Mouse (Mus musculus) lung, embryonic 15.5 days (tissue): ENCODE data around the gene Dlg5. TPM values are rescaled to one million over a fixed set of nuclear protein-coding genes. Genes with fewer than 3 reads are reported as not detected.
A peak's percentile ranks its signal among the peaks of the same experiment; 100 is the strongest.

Experiments used
- ATAC-seq: fragments of 200-750 bp; cut with Nextera tagmentation; 2 replicates; pipeline ENCODE4 v1.8.0; 2017; ENCODE audit warnings: moderate number of reproducible peaks, borderline replicate concordance; ENCODE audit not compliant: low FRiP score, low TSS enrichment; ENCODE audit errors: extremely low read depth
- H3K27ac ChIP-seq: fragments of 300-500 bp; sonication (generic); 2 replicates; pipeline ENCODE4 v1.5.1; 2015; ENCODE audit warnings: moderate library complexity, mild to moderate bottlenecking, inconsistent platforms
- H3K27me3 ChIP-seq: fragments of 300-500 bp; sonication (generic); 2 replicates; pipeline ENCODE4 v1.6.1; 2015; ENCODE audit warnings: inconsistent platforms
- H3K36me3 ChIP-seq: fragments of 300-500 bp; sonication (generic); 2 replicates; pipeline ENCODE4 v1.6.1; 2015; ENCODE audit warnings: inconsistent platforms
- H3K4me1 ChIP-seq: fragments of 300-500 bp; sonication (generic); 2 replicates; pipeline ENCODE4 v1.6.1; 2015; ENCODE audit warnings: inconsistent platforms
- H3K4me2 ChIP-seq: fragments of 300-500 bp; sonication (generic); 2 replicates; pipeline ENCODE4 v1.6.1; 2015; ENCODE audit warnings: inconsistent platforms, mild to moderate bottlenecking, moderate library complexity
- H3K4me3 ChIP-seq: fragments of 300-500 bp; sonication (generic); 2 replicates; pipeline ENCODE4 v1.5.1; 2015; ENCODE audit warnings: mild to moderate bottlenecking, inconsistent platforms
- H3K9ac ChIP-seq: fragments of 300-500 bp; sonication (generic); 2 replicates; pipeline ENCODE4 v1.6.1; 2015; ENCODE audit warnings: inconsistent platforms
- H3K9me3 ChIP-seq: fragments of 300-500 bp; sonication (generic); 2 replicates; pipeline ENCODE4 v1.6.1; 2016; ENCODE audit warnings: inconsistent platforms
- WGBS: fragments of 180-500 bp; shearing (Covaris S2); methylation state at CpG from one replicate; pipeline ENCODE4 v1.1.7; 2015; 5-methylcytosine and 5-hydroxymethylcytosine counted together
- polyA plus RNA-seq: library from polyadenylated mRNA; unstranded; fragments of >200 nt; fragmentation: Nextera tagmentation; extraction: Ambion mirVana; gene quantifications from 2 replicates; pipeline ENCODE4 v1.2.1, GENCODE M21; 2015

The Dlg5 gene
- polyA plus RNA-seq = 12.8 and 14.3 TPM in 2 replicates

DNA sequence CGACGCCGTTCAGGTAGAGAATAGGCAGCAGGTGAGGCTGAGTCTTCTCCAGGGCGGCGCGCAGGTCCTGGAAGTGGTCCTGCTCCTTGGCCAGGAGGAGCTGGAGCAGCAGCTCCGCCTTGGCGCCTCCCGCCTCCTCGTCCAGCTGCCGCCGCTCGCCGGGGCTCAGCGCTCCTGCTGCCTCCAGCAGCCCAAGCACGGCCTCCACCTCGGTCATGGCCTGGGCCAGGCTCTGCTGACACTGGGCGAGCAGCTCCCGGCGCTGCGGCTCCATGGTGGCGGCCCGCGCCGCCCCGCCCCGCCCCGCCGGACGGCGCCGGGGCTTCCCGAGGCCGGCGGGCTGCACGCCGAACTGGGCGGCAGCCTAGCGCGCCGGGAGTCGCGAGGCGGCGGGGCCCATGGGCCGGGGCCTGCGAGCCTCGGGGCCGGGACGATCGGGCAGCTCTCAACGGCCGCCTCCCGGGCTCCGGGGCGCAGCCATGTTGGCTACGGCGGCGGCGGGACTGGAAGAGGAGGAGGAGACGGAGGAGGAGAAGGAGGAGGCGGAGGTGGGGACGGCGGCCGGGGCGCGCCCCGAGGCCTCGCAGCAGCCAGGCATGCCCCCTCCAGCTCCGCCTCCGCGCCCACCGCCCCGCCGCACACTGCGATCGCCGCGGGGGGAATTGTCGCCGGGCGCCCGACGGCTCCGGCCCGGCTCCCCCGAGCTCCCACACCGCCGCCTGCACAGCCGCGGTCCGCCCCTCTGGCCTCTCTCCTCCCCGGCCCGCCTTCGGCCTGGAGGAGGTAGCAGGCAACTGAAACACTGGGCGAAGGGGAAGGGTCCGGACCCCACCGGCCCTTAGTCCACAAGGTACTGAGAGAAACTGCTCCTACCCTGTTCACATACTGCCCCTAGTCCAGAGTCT is at the start of gene Dlg5:
TSS of gene Dlg5 (minus strand) at position 744 of the 905 bp plus-strand sequence.
- ATAC-seq = peak; percentile 89

DNA sequence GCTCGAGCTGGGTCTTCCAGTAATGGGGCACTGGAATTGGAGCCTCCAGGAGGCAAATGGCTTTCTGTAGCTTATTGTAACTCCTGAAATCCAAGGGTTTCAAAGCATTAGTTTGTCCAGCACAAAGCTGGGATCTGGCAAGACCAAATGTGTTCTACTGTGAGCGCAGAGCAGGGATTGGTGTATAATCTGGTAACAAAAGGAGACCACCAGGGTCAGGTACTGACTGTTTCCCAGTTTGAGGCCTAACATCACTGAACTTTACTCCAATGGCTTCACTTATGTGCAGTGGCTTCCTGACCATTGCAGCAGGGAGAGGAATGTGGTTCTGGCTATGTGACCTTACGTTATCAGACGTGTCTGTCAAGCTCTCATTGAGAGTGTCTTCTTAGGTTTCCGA is 47.9 kb upstream of the Dlg5 start:
- 54% methylated on average over 5 of the region's 5 CpGs for WGBS
- H3K9me3 ChIP-seq = no peaks in the 10 kb centered on the region
- ATAC-seq = no peak
- no peaks in the 10 kb centered on the region for H3K4me1 ChIP-seq
- no peaks in the 10 kb centered on the region for H3K36me3 ChIP-seq
- no peak overlapping the region for H3K9ac ChIP-seq
- no peaks in the 10 kb centered on the region for H3K27me3 ChIP-seq
- no peak overlapping the region for H3K4me3 ChIP-seq
- H3K4me2 ChIP-seq = no peak overlapping the region
- no peak overlapping the region for H3K27ac ChIP-seq

More for the DNA sequence above, at the start of gene Dlg5:
- Histone ChIP-seq H3K4me2 (peak within 1 kb of the TSS; percentile 96), H3K9me3 (no peaks in the 10 kb centered on the region), H3K36me3 (no peaks in the 10 kb centered on the region), H3K4me3 (peak within 1 kb of the TSS; percentile 70), H3K27me3 (no peaks in the 10 kb centered on the region), H3K27ac (peak within 1 kb of the TSS; percentile 97), H3K9ac (peak within 1 kb of the TSS; percentile 85), H3K4me1 (peaks cover 16% of the 10 kb centered on the region)
- WGBS = 1% methylated on average over 73 of the region's 98 CpGs

DNA sequence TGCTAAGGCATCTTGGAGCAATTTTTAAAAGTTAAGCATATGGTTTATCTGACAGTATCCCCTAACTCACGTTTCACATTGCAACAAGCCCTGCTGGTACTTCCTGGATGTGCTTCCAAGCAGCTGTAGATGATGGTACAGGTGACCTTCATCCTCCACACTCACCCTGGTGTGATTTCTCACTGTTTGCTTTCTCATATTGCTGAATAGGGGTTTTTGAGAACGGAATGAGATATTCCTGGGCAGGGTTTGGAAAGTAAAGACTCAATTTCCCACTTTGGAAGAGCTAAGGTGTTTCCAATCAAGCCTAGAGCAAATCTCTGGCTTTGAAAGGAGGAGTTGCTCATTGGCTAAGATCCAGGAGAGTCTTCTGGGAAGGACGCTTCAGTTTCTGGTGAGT is 47.2 kb upstream of the Dlg5 start, which contains the start of gene E330034G19Rik:
TSS of gene E330034G19Rik (plus strand) at position 301 of the 400 bp plus-strand sequence.
- Histone ChIP-seq H3K36me3 (no peaks in the 10 kb centered on the region), H3K9me3 (no peaks in the 10 kb centered on the region), H3K27ac (no peak within 1 kb of the TSS), H3K27me3 (no peaks in the 10 kb centered on the region), H3K4me2 (no peak within 1 kb of the TSS), H3K4me1 (no peaks in the 10 kb centered on the region), H3K9ac (no peak within 1 kb of the TSS), H3K4me3 (no peak within 1 kb of the TSS)
- ATAC-seq = no peak
- WGBS = 39% methylated on average over 3 of the region's 3 CpGs

DNA sequence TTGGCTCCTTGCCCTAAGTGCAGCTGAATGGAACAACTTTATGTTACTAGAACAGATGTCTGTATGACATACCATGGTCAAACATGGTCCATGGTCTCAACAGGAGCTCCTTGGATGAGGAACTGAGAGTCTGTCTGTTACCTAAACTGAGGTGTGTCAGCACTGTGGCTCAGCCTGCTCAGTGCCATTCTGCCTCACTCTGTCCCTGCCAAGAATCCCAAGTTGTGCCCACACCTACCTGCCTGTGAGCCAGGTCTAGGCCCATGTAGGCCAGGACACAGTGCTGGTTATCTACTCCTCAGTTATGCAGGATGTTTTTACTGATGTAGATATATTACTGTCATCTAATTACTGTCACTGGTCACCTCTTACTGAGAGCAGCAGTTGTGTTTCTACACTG is 45.0 kb upstream of the Dlg5 start:
- Histone ChIP-seq H3K4me1 (no peaks in the 10 kb centered on the region), H3K4me3 (no peak overlapping the region), H3K9me3 (no peaks in the 10 kb centered on the region), H3K27ac (no peak overlapping the region), H3K9ac (no peak overlapping the region), H3K27me3 (no peaks in the 10 kb centered on the region), H3K4me2 (no peak overlapping the region), H3K36me3 (no peaks in the 10 kb centered on the region)
- ATAC-seq = no peak

- ATAC-seq = no peak
- H3K27ac ChIP-seq = no peak overlapping the region
- WGBS = 41% methylated on average over 4 of the region's 4 CpGs
These were observed 40.4 kb upstream of the Dlg5 start for GRCm38 (mm10) chr14:24286136-24286535.

GRCm38 (mm10) chr14:24282276-24282675 is 36.6 kb upstream of the Dlg5 start:
- no peak overlapping the region for H3K4me3 ChIP-seq
- H3K36me3 ChIP-seq = no peaks in the 10 kb centered on the region
- H3K27ac ChIP-seq = no peak overlapping the region
- ATAC-seq = no peak
- no peak overlapping the region for H3K9ac ChIP-seq
- 60% methylated on average over 3 of the region's 3 CpGs for WGBS
- H3K27me3 ChIP-seq = no peaks in the 10 kb centered on the region
- H3K9me3 ChIP-seq = no peaks in the 10 kb centered on the region
- no peaks in the 10 kb centered on the region for H3K4me1 ChIP-seq
- no peak overlapping the region for H3K4me2 ChIP-seq

More at GRCm38 (mm10) chr14:24286136-24286535, 40.4 kb upstream of the Dlg5 start:
- H3K9me3 ChIP-seq = no peaks in the 10 kb centered on the region
- H3K4me2 ChIP-seq = no peak overlapping the region
- no peaks in the 10 kb centered on the region for H3K36me3 ChIP-seq
- no peak overlapping the region for H3K9ac ChIP-seq
- no peak overlapping the region for H3K4me3 ChIP-seq
- no peaks in the 10 kb centered on the region for H3K27me3 ChIP-seq
- H3K4me1 ChIP-seq = no peaks in the 10 kb centered on the region

GRCm38 (mm10) chr14:24281278-24281677 is 35.6 kb upstream of the Dlg5 start:
- no peak overlapping the region for H3K4me3 ChIP-seq
- H3K27ac ChIP-seq = no peak overlapping the region
- H3K9ac ChIP-seq = no peak overlapping the region
- H3K4me2 ChIP-seq = no peak overlapping the region
- WGBS = 50% methylated on average over 4 of the region's 4 CpGs
- H3K9me3 ChIP-seq = no peaks in the 10 kb centered on the region
- no peaks in the 10 kb centered on the region for H3K36me3 ChIP-seq
- H3K4me1 ChIP-seq = no peaks in the 10 kb centered on the region
- no peak for ATAC-seq
- no peaks in the 10 kb centered on the region for H3K27me3 ChIP-seq

GRCm38 (mm10) chr14:24275534-24275933 is 29.8 kb upstream of the Dlg5 start:
- H3K9ac ChIP-seq = no peak overlapping the region
- H3K4me1 ChIP-seq = no peaks in the 10 kb centered on the region
- no peaks in the 10 kb centered on the region for H3K36me3 ChIP-seq
- no peak for ATAC-seq
- no peak overlapping the region for H3K27ac ChIP-seq
- H3K9me3 ChIP-seq = no peaks in the 10 kb centered on the region
- WGBS = 29% methylated on average over 2 of the region's 2 CpGs
- no peaks in the 10 kb centered on the region for H3K27me3 ChIP-seq
- no peak overlapping the region for H3K4me3 ChIP-seq
- H3K4me2 ChIP-seq = no peak overlapping the region

DNA sequence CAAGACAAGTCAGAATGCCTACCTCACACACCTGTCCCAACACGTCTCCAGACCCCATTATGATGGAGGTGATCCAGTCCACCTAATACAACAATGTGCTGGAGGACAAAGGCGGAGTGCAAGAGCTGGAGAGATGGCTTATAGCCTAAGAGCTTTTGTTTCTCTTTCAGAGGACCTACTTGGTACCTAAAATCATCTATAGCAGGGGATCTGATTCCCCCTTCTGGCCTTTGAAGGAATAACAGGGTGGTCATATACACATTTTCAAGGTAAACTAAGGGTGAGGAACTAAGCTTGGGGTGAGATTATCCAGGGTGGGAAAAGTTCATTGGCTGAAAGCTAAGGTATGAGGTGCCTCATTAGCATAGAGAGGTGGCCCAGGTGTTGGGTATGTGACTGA is 27.9 kb upstream of the Dlg5 start:
- Histone ChIP-seq H3K9ac (no peak overlapping the region), H3K4me1 (no peaks in the 10 kb centered on the region), H3K4me3 (no peak overlapping the region), H3K36me3 (no peaks in the 10 kb centered on the region), H3K27me3 (no peaks in the 10 kb centered on the region), H3K4me2 (no peak overlapping the region), H3K9me3 (no peaks in the 10 kb centered on the region), H3K27ac (no peak overlapping the region)
- 50% methylated on average over 2 of the region's 2 CpGs for WGBS
- no peak for ATAC-seq

GRCm38 (mm10) chr14:24269571-24269970 is 23.9 kb upstream of the Dlg5 start:
- no peaks in the 10 kb centered on the region for H3K4me1 ChIP-seq
- no peak for ATAC-seq
- no peak overlapping the region for H3K4me3 ChIP-seq
- H3K36me3 ChIP-seq = no peaks in the 10 kb centered on the region
- H3K9ac ChIP-seq = no peak overlapping the region
- no peaks in the 10 kb centered on the region for H3K9me3 ChIP-seq
- H3K27ac ChIP-seq = no peak overlapping the region
- H3K27me3 ChIP-seq = no peaks in the 10 kb centered on the region
- no peak overlapping the region for H3K4me2 ChIP-seq
- 58% methylated on average over 1 of the region's 1 CpGs for WGBS

- no peaks in the 10 kb centered on the region for H3K27me3 ChIP-seq
- ATAC-seq = peak; percentile 40; the same call in 1 of the 2 replicates
- H3K4me3 ChIP-seq = no peak overlapping the region
- no peaks in the 10 kb centered on the region for H3K36me3 ChIP-seq
- H3K27ac ChIP-seq = no peak overlapping the region
- no peaks in the 10 kb centered on the region for H3K9me3 ChIP-seq
- 30% methylated on average over 2 of the region's 2 CpGs for WGBS
- H3K9ac ChIP-seq = no peak overlapping the region
- no peak overlapping the region for H3K4me2 ChIP-seq
- peaks cover 18% of the 10 kb centered on the region for H3K4me1 ChIP-seq
These were observed 17.2 kb upstream of the Dlg5 start for GRCm38 (mm10) chr14:24262915-24263314.

GRCm38 (mm10) chr14:24262382-24262781 is 16.7 kb upstream of the Dlg5 start:
- peaks cover 18% of the 10 kb centered on the region for H3K4me1 ChIP-seq
- ATAC-seq = no peak
- no peak overlapping the region for H3K4me3 ChIP-seq
- no peak overlapping the region for H3K9ac ChIP-seq
- no peaks in the 10 kb centered on the region for H3K27me3 ChIP-seq
- H3K36me3 ChIP-seq = no peaks in the 10 kb centered on the region
- peak overlapping the region; percentile 33; the same call in 1 of the 2 replicates for H3K27ac ChIP-seq
- H3K4me2 ChIP-seq = no peak overlapping the region
- WGBS = 58% methylated on average over 6 of the region's 6 CpGs
- H3K9me3 ChIP-seq = no peaks in the 10 kb centered on the region
